Mouse (Mus musculus) frontal cortex, postnatal 14 days (tissue): ENCODE data around the gene Hand2.

Source experiments
- DNase-seq, 2 experiments: peaks; one replicate each; pipeline ENCODE4 v3.0.0; 2022; ENCODE audit warnings: low spot score in 2 of 2

The Hand2 gene

GRCm38 (mm10) chr8:57320851-57321743 lies at the start of gene Hand2:
Gene Hand2 (plus strand): TSS chr8:57320983.
- no peak for DNase-seq

GRCm38 (mm10) chr8:57273055-57273454 lies 47.7 kb upstream of the Hand2 start:
- DNase-seq = no peak

- DNase-seq = no peak
Observed at GRCm38 (mm10) chr8:57293441-57293840, 27.3 kb upstream of the Hand2 start.

GRCm38 (mm10) chr8:57303513-57303912 lies 17.3 kb upstream of the Hand2 start:
- DNase-seq = no peak

- no peak for DNase-seq
Observed at GRCm38 (mm10) chr8:57304944-57305343, 15.8 kb upstream of the Hand2 start.

- DNase-seq = no peak
Observed at GRCm38 (mm10) chr8:57306441-57306840, 14.3 kb upstream of the Hand2 start.

GRCm38 (mm10) chr8:57309844-57310485 lies 10.8 kb upstream of the Hand2 start:
- no peak for DNase-seq

GRCm38 (mm10) chr8:57312031-57312981 lies 8.5 kb upstream of the Hand2 start:
- DNase-seq = no peak

GRCm38 (mm10) chr8:57313583-57313982 lies 7.2 kb upstream of the Hand2 start:
- DNase-seq = no peak

- DNase-seq = no peak
Observed at GRCm38 (mm10) chr8:57314216-57314615, 6.6 kb upstream of the Hand2 start.

GRCm38 (mm10) chr8:57315471-57315870 lies 5.3 kb upstream of the Hand2 start:
- no peak for DNase-seq

GRCm38 (mm10) chr8:57317107-57317506 lies 3.7 kb upstream of the Hand2 start:
- no peak for DNase-seq

GRCm38 (mm10) chr8:57317890-57318480 lies 2.8 kb upstream of the Hand2 start:
- DNase-seq = no peak

- DNase-seq = no peak
Observed at GRCm38 (mm10) chr8:57319092-57319980, 1.4 kb upstream of the Hand2 start.

GRCm38 (mm10) chr8:57319981-57320585 lies 700 bp upstream of the Hand2 start:
- no peak for DNase-seq

- no peak for DNase-seq
Observed at GRCm38 (mm10) chr8:57321898-57322895, 1.4 kb downstream of the Hand2 start.

- no peak for DNase-seq
Observed at GRCm38 (mm10) chr8:57322961-57323941, 2.5 kb downstream of the Hand2 start.

- no peak for DNase-seq
Observed at GRCm38 (mm10) chr8:57324091-57324490, 3.3 kb downstream of the Hand2 start.
